Mouse (Mus musculus): ENCODE results near the gene Plekha5. TPM values are rescaled to one million over a fixed set of nuclear protein-coding genes. Genes with fewer than 3 reads are reported as not detected.
A peak's percentile ranks its signal among the peaks of the same experiment; 100 is the strongest.

Plekha5 gene
- total RNA-seq, 2 experiments from 2014 or later = 10.0 to 12.9 TPM

DNA sequence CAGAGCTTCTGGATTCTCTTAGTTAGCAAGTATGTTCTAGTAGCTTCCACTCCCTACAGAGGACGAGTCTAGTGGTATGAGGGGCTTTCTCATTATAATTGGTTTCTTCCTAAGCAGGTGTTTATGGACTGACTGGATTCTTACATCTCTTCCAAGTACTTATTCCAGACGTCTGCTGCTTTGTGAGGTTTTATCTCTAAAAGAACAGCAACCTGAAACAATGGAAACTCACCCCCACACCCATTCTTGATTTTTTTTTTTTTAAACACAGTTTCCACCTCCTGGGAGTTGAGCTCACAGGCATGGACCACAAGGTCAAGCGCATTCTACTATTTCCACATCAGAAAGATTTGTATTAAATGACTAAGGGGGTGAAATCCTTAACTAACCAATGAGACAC, 83.8 kb downstream of the Plekha5 start:
- no peak for TF ChIP-seq CTCF (IDR thresholded peaks at IDR 0.05)
- Histone ChIP-seq H3K4me3 (no peak overlapping the region), H3K27ac (no peak overlapping the region)
- no peak for DNase-seq
- intact Hi-C loops (cut with DNase I) = no loop called here

DNA sequence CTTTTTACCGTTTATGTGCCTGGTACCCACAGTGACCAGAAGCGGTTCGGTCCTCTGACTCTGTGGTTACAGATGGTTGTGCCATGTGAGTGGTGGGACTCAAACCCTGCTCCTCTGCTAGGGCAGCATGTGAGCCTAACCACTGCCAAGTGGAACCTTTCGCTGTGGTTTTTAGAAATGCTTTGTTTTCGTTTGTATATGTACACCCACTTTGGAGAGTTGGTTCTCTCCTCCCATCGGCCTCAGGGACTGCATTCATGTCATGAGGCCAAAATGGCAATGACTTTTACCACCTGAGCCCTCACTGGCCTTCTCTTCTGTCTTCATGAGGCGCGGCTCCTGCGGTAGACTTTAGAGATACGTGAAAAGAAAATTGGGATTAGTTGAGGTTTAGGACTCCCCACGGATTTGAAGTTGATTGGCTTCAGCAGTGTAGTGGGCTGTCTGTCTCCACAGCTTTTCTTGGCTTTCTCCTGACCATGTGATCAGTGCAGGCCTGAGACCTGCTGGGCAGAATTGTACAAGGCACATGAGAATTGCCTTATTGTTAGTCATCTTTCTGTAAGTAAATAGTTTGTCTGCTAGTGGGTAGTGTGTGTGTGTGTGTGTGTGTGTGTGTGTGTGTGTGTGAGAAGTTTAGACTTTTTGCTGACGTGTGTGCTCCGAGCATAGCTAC, 84.8 kb downstream of the Plekha5 start:
- H3K27ac ChIP-seq = 0 out of 2 replicates have a peak overlapping the region, but pooled peaks have one; percentile 8
- TF ChIP-seq CTCF (IDR thresholded peaks at IDR 0.05) = no peak
- no peak overlapping the region for H3K4me3 ChIP-seq
- no peak for DNase-seq
- intact Hi-C loops (cut with DNase I) = no loop called here

DNA sequence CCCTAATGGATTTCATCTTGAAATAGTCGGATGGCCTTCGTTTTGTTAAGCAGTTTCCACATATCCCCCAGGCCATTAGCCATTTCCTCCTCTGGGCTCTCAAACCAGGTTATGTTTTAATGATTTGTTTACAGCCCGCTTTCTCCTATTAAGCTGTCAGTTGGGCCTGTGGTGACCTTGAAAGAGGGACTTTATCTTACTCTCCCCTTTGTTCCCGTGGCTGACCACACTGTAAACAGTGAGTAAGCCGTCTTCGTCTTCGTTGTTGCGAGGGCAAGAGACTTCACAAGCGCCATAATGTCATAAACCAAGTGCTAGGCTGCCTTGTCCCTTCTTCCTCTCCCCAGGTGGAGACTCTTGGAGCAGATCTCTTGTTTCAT, 85.3 kb downstream of the Plekha5 start:
- H3K4me3 ChIP-seq = no peak overlapping the region
- no peak for DNase-seq
- intact Hi-C loops (cut with DNase I) = no loop called here
- H3K27ac ChIP-seq = no peak overlapping the region
- TF ChIP-seq CTCF (IDR thresholded peaks at IDR 0.05) = no peak

DNA sequence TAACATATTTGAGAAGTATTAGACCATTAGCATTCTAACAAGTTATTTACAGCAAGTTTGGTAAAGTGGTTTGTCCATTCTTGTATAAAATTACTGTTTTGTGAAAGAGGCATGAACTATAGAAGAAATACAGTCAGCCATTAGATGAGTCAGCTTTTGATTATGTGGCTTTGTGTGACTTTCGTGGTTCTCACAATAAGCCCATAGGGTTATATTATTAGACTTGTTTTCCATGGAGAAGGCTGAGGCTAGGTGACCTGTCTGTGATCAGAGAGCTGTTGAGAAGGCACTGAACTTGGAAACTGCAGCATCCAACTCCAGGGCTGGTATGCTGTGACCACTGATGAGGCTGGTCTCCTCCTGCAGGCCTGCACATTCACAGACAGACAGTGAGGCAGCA, 88.2 kb downstream of the Plekha5 start:
- Histone ChIP-seq H3K27ac (peak overlapping the region; percentile 53), H3K4me3 (no peak overlapping the region)
- no peak for TF ChIP-seq CTCF (IDR thresholded peaks at IDR 0.05)
- no peak for DNase-seq
- intact Hi-C loops (cut with DNase I) = no loop called here

DNA sequence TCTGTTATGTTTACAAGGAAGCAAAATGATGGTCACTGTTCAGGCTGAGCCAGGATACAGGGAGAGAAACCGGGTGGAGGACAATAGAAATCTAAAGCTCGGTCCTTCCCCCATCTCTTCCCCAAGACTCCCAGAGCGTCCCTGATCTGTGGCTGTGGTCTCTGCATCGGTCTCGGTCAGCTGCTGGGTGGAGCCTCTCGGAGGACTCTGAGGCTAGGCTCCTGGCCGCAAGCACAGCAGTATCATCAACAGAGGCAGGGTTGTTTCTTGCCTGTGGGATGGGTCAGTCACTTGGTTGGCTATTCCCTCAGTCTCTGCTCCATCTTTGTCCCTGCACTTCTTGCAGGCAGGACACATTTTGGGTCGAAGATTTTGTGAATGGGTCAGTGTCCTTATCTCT, 88.6 kb downstream of the Plekha5 start:
- intact Hi-C loops (cut with DNase I) = no loop called here
- no peak for TF ChIP-seq CTCF (IDR thresholded peaks at IDR 0.05)
- Histone ChIP-seq H3K27ac (peak overlapping the region; percentile 53), H3K4me3 (no peak overlapping the region)
- no peak for DNase-seq

DNA sequence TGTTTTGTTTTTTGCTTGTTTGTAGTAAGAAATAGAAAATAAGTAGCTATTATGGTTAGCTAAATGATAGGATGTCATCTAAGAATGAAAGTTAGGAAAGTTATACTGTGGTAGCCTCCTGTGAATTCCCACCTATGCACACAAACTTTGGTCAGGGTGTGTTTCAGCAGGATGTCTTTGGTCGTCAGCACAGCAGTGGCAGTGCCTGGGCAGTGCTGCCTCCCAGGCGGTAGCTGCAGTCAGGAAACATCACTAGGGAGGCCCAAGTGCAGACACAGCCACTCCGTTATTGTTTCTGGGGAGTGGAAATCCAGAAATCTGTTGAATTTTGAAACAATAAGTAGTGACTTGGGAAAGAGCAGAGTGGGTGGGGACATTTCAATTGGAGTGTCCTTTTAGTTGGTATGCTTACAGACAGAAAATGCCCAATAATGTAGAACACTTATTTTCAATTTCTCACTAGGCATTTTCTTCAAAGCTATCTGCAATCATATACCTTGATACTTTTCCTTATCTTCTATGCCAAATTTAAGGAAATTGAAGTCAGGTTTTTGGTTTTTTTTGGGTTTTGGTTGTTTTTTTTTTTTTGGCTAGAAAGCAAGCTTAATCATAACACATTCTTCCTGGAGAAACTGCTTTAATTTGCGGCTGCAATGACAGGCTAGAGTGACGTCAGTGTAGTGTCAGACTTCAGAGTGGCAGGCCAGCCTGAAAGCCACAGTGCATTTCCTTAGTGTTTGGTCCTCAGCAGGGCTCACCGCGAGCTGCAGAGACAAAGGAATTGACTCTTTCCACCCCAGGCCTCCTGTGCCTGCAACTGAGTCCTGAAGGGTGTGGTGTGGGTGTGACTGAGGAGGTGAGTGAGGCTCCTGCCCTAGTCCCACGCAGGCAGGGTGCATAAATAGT, 90.6 kb downstream of the Plekha5 start:
- Histone ChIP-seq H3K4me3 (peak overlapping the region; percentile 37), H3K27ac (peak overlapping the region; percentile 72)
- no peak for TF ChIP-seq CTCF (IDR thresholded peaks at IDR 0.05)
- peak; percentile 27 for DNase-seq
- intact Hi-C loops (cut with DNase I) = loop anchor here (5.0 kb wide), 1 partner anchor 42 kb away; no protein-coding TSS in a partner anchor

DNA sequence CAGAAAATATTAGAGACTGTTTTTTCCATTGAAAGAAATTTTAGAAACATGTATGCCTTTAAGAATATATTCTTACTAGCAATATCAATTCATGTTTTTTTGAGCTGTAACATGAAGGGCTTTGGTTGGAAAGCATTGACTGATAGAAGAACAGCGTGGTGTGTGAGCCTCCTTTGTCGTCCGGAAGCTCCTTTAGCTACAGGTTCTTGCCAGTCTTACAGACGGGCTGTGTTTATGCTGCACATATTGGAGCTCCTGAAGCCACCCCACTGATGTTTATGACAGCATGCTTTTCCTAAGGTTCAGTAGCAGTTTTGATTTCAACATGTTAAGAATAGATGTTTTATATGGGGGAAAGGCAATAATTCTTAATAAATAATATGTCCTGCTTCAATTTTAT, 91.7 kb downstream of the Plekha5 start:
- DNase-seq = no peak
- Histone ChIP-seq H3K27ac (peak overlapping the region; percentile 72; the same call in 1 of the 2 replicates), H3K4me3 (no peak overlapping the region)
- intact Hi-C loops (cut with DNase I) = loop anchor here (5.0 kb wide), 1 partner anchor 43 kb away; no protein-coding TSS in a partner anchor
- no peak for TF ChIP-seq CTCF (IDR thresholded peaks at IDR 0.05)

DNA sequence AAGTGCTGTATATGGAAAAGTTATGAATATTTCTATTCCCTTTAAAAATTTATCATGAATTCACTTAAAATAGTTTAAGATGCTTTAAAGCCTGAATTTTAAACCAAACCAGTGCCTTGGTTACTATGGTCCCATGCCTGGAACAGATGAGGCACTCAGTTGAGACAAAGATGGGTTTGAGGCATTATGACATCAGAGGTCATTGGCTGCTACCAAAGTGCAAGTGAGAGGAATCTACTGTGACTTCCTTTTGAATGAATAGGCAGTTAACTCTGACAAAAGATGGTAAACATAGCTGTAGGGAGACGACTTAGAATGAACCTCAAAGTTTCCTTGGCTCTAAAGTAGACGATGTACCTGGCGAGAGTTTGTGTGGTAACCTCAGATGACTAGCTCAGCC, 92.3 kb downstream of the Plekha5 start:
- no peak for DNase-seq
- peak overlapping the region; percentile 31; the same call in 1 of the 2 replicates for H3K27ac ChIP-seq
- intact Hi-C loops (cut with DNase I) = loop anchor here (5.0 kb wide), 1 partner anchor 44 kb away; no protein-coding TSS in a partner anchor
- H3K4me3 ChIP-seq = no peak overlapping the region
- TF ChIP-seq CTCF (IDR thresholded peaks at IDR 0.05) = no peak

DNA sequence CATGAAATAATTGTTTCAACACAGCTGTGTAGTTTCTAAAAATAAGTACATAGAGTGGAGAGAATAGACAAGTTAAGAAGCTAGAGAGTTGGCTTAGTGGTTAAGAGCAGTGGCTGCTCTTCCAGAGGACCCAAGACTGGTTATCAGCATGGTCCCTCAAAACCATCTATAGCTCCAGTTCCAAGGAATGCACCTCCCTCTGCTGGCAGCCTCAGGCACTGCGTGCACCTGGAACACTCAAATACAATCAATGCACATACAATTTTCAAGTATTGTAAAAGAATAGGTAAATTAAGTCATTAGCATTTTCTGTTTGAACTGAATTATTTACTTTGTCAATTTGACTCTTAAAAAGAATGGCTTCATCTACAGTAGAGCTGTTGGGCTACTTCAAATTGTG, 93.3 kb downstream of the Plekha5 start:
- DNase-seq = peak; percentile 35
- intact Hi-C loops (cut with DNase I) = loop anchor here (5.0 kb wide), 1 partner anchor 45 kb away; no protein-coding TSS in a partner anchor
- H3K4me3 ChIP-seq = no peak overlapping the region
- no peak overlapping the region for H3K27ac ChIP-seq
- peak; percentile 75 for TF ChIP-seq CTCF (IDR thresholded peaks at IDR 0.05)

DNA sequence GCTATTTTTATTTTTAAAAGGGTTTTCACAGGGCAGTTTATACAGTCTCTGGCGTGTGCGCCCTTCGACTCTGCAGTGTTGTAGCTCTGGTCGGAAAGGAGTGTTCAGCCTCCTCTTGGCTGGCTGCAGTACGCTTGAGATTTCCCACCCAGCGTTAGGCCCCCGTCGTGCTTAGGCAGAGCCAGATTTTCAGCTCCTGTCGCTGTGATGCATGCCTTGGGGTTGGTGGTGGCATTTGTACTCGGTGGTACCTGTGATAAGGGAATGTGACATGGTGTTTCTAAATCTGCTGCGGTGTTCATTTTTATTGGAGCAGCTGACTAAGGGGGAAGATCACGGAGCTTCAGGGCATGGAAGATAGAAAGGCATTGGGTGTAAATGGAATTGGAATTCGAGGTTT, 95.2 kb downstream of the Plekha5 start:
- intact Hi-C loops (cut with DNase I) = loop anchor here (5.0 kb wide), 1 partner anchor 47 kb away; no protein-coding TSS in a partner anchor
- Histone ChIP-seq H3K4me3 (no peak overlapping the region), H3K27ac (peak overlapping the region; percentile 35; the same call in 1 of the 2 replicates)
- DNase-seq = no peak
- TF ChIP-seq CTCF (IDR thresholded peaks at IDR 0.05) = no peak

DNA sequence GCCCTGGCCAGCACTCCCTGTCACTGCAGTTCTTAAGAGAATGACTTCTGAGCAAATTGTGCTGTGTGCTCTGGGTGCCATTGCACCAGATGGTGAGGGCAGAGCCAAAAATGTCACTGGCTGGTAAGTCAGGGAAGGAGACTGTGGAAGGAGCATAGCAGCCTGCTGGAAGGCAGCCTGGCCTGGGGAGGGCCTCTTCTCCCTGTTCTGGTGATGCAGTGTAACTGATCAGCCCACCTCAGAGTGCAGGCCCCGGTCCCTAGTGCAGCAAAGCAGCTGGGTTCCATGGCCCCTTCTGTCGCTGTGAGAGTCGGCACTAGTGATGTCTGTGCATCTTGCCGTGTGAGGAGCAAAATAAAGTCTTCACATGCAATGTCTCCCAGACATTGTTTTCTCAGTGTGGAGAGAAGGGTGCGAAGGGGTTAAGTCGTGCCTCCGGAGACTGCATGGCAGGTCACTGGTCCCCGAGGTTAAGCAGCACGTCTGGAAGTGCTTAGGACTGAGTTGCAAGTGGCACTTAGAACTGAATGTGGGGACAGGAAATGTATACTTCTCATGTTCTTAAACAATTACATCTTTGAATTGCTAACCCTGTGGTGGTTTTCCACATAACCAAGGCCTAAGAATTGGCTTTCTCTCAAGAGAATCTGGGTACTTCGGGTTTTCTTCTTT, 95.8 kb downstream of the Plekha5 start:
- no peak overlapping the region for H3K4me3 ChIP-seq
- peak overlapping the region; percentile 35; the same call in 1 of the 2 replicates for H3K27ac ChIP-seq
- DNase-seq = peak; percentile 28
- TF ChIP-seq CTCF (IDR thresholded peaks at IDR 0.05) = no peak
- intact Hi-C loops (cut with DNase I) = loop anchor here (5.0 kb wide), 1 partner anchor 47 kb away; no protein-coding TSS in a partner anchor

DNA sequence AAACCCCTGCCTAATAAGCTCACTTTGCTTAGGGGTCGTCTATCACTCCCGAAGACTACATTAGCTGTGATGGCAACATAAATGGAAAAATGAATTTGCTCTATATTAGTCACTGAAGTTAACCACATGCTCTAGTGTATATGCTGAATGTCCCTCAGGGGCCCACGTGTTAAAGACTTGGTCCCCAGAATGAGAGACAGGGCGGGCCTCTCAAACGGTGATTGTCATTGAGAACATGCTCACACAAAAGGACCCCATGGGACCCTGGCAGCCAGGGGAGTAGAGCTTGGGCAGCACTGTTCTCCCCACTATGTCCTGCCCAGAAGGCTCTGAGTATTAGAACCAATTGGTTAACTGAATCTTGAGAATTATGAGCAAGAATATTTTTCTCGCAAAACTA, 97.1 kb downstream of the Plekha5 start:
- Histone ChIP-seq H3K4me3 (no peak overlapping the region), H3K27ac (peak overlapping the region; percentile 44; the same call in 1 of the 2 replicates)
- no peak for DNase-seq
- TF ChIP-seq CTCF (IDR thresholded peaks at IDR 0.05) = no peak
- intact Hi-C loops (cut with DNase I) = no loop called here

Measured in gastrocnemius, adult 2 months (tissue).